Mouse (Mus musculus): Measurements from ENCODE around the gene Pde4b. TPM values are rescaled to one million over a fixed set of nuclear protein-coding genes. Genes with fewer than 3 reads are reported as not detected.
"Not testable (repeated sequence)": the region's sequence is repeated elsewhere in the genome, so short reads cannot be mapped to it uniquely, and the experiment has no call there.

Pde4b gene
- 0.81 and 0.87 TPM in 2 replicates for polyA plus RNA-seq (2011; ENCODE audit: insufficient read depth, insufficient read length, low read depth, missing spikeins)

GRCm38 (mm10) chr4:102087091-102087565 is at the start of gene Pde4b:
Gene Pde4b (plus strand): TSS chr4:102087543.
- Histone ChIP-seq H3K9me3 (replicated peaks; ENCODE audit: control insufficient read depth, insufficient read depth, low read length, poor library complexity, severe bottlenecking) (no peaks in the 10 kb centered on the region), H3K4me1 (ENCODE audit: control insufficient read depth, insufficient read depth, low read length) (no peaks in the 10 kb centered on the region), H3K27me3 (ENCODE audit: control insufficient read depth, insufficient read depth, low read length, poor library complexity, severe bottlenecking) (peaks cover 4% of the 10 kb centered on the region), H3K27ac (ENCODE audit: insufficient read depth, low read length) (no peak within 1 kb of the TSS), H3K36me3 (ENCODE audit: control insufficient read depth, insufficient read depth, low read length, poor library complexity, severe bottlenecking) (no peaks in the 10 kb centered on the region), H3K9ac (ENCODE audit: low read depth, poor library complexity, severe bottlenecking) (peak within 1 kb of the TSS; percentile 26), H3K4me3 (ENCODE audit: low read depth, low read length) (peak within 1 kb of the TSS; percentile 68)
- TF ChIP-seq CTCF (IDR thresholded peaks at IDR 0.05; ENCODE audit: low read depth, low read length) = no peak
- TF ChIP-seq POLR2A (IDR thresholded peaks at IDR 0.05; ENCODE audit: insufficient read depth, low read length) = no peak
- TF ChIP-seq EP300 (IDR thresholded peaks at IDR 0.05; ENCODE audit: insufficient read depth, low read depth, low read length) = no peak

- TF ChIP-seq CTCF (IDR thresholded peaks at IDR 0.05; ENCODE audit: low read depth, low read length) = no peak
- no peak for TF ChIP-seq POLR2A (IDR thresholded peaks at IDR 0.05; ENCODE audit: insufficient read depth, low read length)
- H3K4me3 ChIP-seq (ENCODE audit: low read depth, low read length) = no peak overlapping the region
- no peaks in the 10 kb centered on the region for H3K4me1 ChIP-seq (ENCODE audit: control insufficient read depth, insufficient read depth, low read length)
- no peaks in the 10 kb centered on the region for H3K36me3 ChIP-seq (ENCODE audit: control insufficient read depth, insufficient read depth, low read length, poor library complexity, severe bottlenecking)
- no peaks in the 10 kb centered on the region for H3K27me3 ChIP-seq (ENCODE audit: control insufficient read depth, insufficient read depth, low read length, poor library complexity, severe bottlenecking)
- H3K27ac ChIP-seq (ENCODE audit: insufficient read depth, low read length) = no peak overlapping the region
- no peaks in the 10 kb centered on the region for H3K9me3 ChIP-seq (replicated peaks; ENCODE audit: control insufficient read depth, insufficient read depth, low read length, poor library complexity, severe bottlenecking)
- no peak overlapping the region for H3K9ac ChIP-seq (ENCODE audit: low read depth, poor library complexity, severe bottlenecking)
Measured at GRCm38 (mm10) chr4:102040190-102040589, 47.2 kb upstream of the Pde4b start.

- Histone ChIP-seq H3K4me1 (ENCODE audit: control insufficient read depth, insufficient read depth, low read length) (no peaks in the 10 kb centered on the region), H3K36me3 (ENCODE audit: control insufficient read depth, insufficient read depth, low read length, poor library complexity, severe bottlenecking) (no peaks in the 10 kb centered on the region), H3K9ac (ENCODE audit: low read depth, poor library complexity, severe bottlenecking) (no peak overlapping the region), H3K4me3 (ENCODE audit: low read depth, low read length) (no peak overlapping the region), H3K27me3 (ENCODE audit: control insufficient read depth, insufficient read depth, low read length, poor library complexity, severe bottlenecking) (no peaks in the 10 kb centered on the region), H3K9me3 (replicated peaks; ENCODE audit: control insufficient read depth, insufficient read depth, low read length, poor library complexity, severe bottlenecking) (no peaks in the 10 kb centered on the region), H3K27ac (ENCODE audit: insufficient read depth, low read length) (no peak overlapping the region)
- TF ChIP-seq CTCF (IDR thresholded peaks at IDR 0.05; ENCODE audit: low read depth, low read length) = no peak
- TF ChIP-seq EP300 (IDR thresholded peaks at IDR 0.05; ENCODE audit: insufficient read depth, low read depth, low read length) = no peak
- TF ChIP-seq POLR2A (IDR thresholded peaks at IDR 0.05; ENCODE audit: insufficient read depth, low read length) = no peak
Measured at GRCm38 (mm10) chr4:102045183-102046140, 41.9 kb upstream of the Pde4b start.

- H3K4me3 ChIP-seq (ENCODE audit: low read depth, low read length); H3K4me1 ChIP-seq (ENCODE audit: control insufficient read depth, insufficient read depth, low read length); H3K36me3 ChIP-seq (ENCODE audit: control insufficient read depth, insufficient read depth, low read length, poor library complexity, severe bottlenecking); H3K9ac ChIP-seq (ENCODE audit: low read depth, poor library complexity, severe bottlenecking); H3K27me3 ChIP-seq (ENCODE audit: control insufficient read depth, insufficient read depth, low read length, poor library complexity, severe bottlenecking); H3K9me3 ChIP-seq (replicated peaks; ENCODE audit: control insufficient read depth, insufficient read depth, low read length, poor library complexity, severe bottlenecking); H3K27ac ChIP-seq (ENCODE audit: insufficient read depth, low read length): not testable (repeated sequence)
Measured at GRCm38 (mm10) chr4:102049368-102049767, 38.0 kb upstream of the Pde4b start.

GRCm38 (mm10) chr4:102061322-102061721 is 26.0 kb upstream of the Pde4b start:
- Histone ChIP-seq H3K4me3 (ENCODE audit: low read depth, low read length) (no peak overlapping the region), H3K27ac (ENCODE audit: insufficient read depth, low read length) (no peak overlapping the region), H3K9ac (ENCODE audit: low read depth, poor library complexity, severe bottlenecking) (no peak overlapping the region), H3K9me3 (replicated peaks; ENCODE audit: control insufficient read depth, insufficient read depth, low read length, poor library complexity, severe bottlenecking) (no peaks in the 10 kb centered on the region), H3K27me3 (ENCODE audit: control insufficient read depth, insufficient read depth, low read length, poor library complexity, severe bottlenecking) (no peaks in the 10 kb centered on the region), H3K36me3 (ENCODE audit: control insufficient read depth, insufficient read depth, low read length, poor library complexity, severe bottlenecking) (no peaks in the 10 kb centered on the region), H3K4me1 (ENCODE audit: control insufficient read depth, insufficient read depth, low read length) (no peaks in the 10 kb centered on the region)
- TF ChIP-seq EP300 (IDR thresholded peaks at IDR 0.05; ENCODE audit: insufficient read depth, low read depth, low read length) (no peak), POLR2A (IDR thresholded peaks at IDR 0.05; ENCODE audit: insufficient read depth, low read length) (no peak), CTCF (IDR thresholded peaks at IDR 0.05; ENCODE audit: low read depth, low read length) (no peak)

DNA sequence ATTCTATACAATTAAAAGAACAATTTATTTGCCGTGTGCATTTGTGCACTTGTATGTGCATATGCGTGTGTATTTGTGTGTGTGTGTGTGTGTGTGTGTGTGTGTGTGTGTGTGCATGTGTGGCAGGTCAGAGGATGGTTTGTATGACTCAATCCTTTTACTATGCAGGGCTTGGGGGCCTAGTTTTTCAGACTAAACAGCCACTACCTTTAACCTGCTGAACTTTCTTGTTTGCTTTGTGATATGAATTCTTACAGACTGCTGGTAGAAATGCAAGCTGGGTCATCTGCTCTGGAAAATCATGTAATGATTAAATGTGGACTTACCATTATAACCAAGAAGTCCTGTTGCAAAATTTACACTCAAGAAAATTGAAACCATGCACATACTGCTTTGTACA is 18.0 kb upstream of the Pde4b start:
- no peak overlapping the region for H3K4me3 ChIP-seq (ENCODE audit: low read depth, low read length)
- no peaks in the 10 kb centered on the region for H3K36me3 ChIP-seq (ENCODE audit: control insufficient read depth, insufficient read depth, low read length, poor library complexity, severe bottlenecking)
- no peak overlapping the region for H3K9ac ChIP-seq (ENCODE audit: low read depth, poor library complexity, severe bottlenecking)
- no peaks in the 10 kb centered on the region for H3K9me3 ChIP-seq (replicated peaks; ENCODE audit: control insufficient read depth, insufficient read depth, low read length, poor library complexity, severe bottlenecking)
- H3K4me1 ChIP-seq (ENCODE audit: control insufficient read depth, insufficient read depth, low read length) = no peaks in the 10 kb centered on the region
- no peak overlapping the region for H3K27ac ChIP-seq (ENCODE audit: insufficient read depth, low read length)
- no peak for TF ChIP-seq CTCF (IDR thresholded peaks at IDR 0.05; ENCODE audit: low read depth, low read length)
- no peak for TF ChIP-seq EP300 (IDR thresholded peaks at IDR 0.05; ENCODE audit: insufficient read depth, low read depth, low read length)
- TF ChIP-seq POLR2A (IDR thresholded peaks at IDR 0.05; ENCODE audit: insufficient read depth, low read length) = no peak
- no peaks in the 10 kb centered on the region for H3K27me3 ChIP-seq (ENCODE audit: control insufficient read depth, insufficient read depth, low read length, poor library complexity, severe bottlenecking)

All from ES-Bruce4 (cell line).